Mouse (Mus musculus) cerebellum, adult 2 months (tissue): ENCODE measurements around the gene Pqlc2.

ENCODE experiments used
- CTCF ChIP-seq: fragments of 200-500 bp; IDR thresholded peaks from 2 replicates; pipeline ENCODE4 v1.5.1; 2011; ENCODE audit warnings: low read depth, mild to moderate bottlenecking, control low read depth, low read length, moderate library complexity, borderline replicate concordance; ENCODE audit not compliant: insufficient read depth
- POLR2A ChIP-seq: fragments of 200-500 bp; IDR thresholded peaks from 2 replicates; pipeline ENCODE4 v1.6.1; 2011; ENCODE audit warnings: low read length, control low read depth, borderline replicate concordance; ENCODE audit not compliant: insufficient read depth

GRCm38 (mm10) chr4:139276411-139276810, 34.1 kb downstream of the Pqlc2 start:
- TF ChIP-seq POLR2A = no peak
- no peak for TF ChIP-seq CTCF
